Mouse (Mus musculus) hindlimb bud, embryonic 11.5 days (tissue): ENCODE measurements around the gene Tbxas1.
A peak's percentile ranks its signal among the peaks of the same experiment; 100 is the strongest.

ENCODE experiments used
- DNase-seq: peaks from one replicate; pipeline ENCODE4 v3.0.0-alpha.2; 2012; ENCODE audit warnings: low read depth, low spot score; ENCODE audit errors: extremely low spot score

The Tbxas1 gene

GRCm38 (mm10) chr6:38889156-38889555, 14.0 kb downstream of the Tbxas1 start:
- DNase-seq, result no peak

DNA sequence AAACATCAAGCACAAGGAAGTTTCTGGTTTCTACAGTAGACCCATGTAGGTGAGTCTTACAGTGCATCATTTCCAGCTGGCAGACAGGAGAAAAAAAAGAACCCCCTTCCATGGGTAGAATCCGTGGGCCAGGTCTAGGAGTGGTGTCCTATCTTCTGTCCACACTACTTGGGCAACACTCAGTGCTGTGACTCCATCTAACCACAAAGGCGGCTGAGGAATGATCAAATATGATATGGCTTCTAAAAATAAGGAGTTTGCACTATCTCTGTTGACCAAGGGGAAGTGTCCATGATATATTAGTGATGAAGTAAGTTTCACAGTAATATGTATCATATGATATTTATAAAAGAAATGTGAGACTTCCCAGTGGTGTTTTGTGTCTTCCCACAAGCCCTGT, 16.8 kb downstream of the Tbxas1 start:
- no peak for DNase-seq

- no peak for DNase-seq
Observed at GRCm38 (mm10) chr6:38893615-38894014, 18.4 kb downstream of the Tbxas1 start.

DNA sequence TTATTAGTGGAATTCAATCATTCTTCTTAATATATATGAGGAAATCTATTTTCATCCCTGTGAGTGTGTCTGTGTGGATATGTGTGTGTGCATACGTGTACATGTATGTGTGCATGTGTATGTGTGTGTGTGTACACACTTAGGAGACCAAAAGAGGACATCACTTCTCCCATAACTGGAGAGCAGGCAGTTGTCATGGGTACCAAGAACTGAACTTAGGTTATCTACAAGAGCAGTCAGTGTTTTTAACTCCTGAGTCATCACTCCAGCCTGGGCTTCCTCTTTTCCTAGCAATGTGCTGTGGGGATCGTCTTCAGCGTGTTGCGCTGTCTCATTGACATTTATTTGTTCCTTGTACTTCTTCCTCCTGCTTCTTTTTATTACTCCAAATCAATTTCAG, 24.9 kb downstream of the Tbxas1 start:
- no peak for DNase-seq

GRCm38 (mm10) chr6:38900479-38901126, 25.4 kb downstream of the Tbxas1 start:
- DNase-seq, result no peak

DNA sequence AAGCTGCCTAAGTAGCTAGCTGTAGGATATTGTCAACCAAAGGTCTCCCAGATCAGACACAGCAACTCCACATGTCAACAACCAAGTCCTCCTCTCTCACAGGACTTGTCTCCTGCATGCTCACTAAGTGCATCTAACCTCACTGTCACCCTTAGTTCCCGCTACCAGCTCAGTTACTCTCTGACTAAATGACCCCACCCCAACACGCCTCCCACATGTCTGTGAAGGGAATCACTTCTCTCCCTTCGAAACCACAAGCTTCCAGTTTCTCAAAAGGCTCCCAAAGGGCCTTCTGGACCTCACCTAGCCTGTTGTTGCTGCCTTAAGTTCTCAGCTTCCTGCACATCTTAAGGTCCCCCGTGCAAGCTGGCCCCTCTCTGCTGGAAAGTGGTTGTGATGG, 25.9 kb downstream of the Tbxas1 start:
- no peak for DNase-seq

DNA sequence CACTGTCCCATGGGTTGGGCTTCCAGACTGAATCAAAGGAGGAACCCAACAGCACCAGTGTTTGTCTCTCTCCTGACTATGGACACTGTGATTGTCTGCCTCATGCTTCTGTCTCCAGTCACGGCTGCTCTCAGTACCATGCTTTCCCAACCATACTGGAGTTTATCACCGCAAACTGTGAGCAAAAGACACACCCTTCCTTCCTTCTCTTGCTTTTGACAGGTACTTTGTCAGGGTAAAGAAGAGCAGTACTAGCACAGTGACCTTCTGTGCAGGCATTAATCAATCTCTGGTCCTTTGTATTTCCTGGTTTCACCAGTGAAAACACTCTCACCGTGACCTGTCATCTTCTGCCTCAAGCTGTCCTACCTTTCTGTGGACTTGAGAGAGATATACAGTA, 26.4 kb downstream of the Tbxas1 start:
- no peak for DNase-seq

DNA sequence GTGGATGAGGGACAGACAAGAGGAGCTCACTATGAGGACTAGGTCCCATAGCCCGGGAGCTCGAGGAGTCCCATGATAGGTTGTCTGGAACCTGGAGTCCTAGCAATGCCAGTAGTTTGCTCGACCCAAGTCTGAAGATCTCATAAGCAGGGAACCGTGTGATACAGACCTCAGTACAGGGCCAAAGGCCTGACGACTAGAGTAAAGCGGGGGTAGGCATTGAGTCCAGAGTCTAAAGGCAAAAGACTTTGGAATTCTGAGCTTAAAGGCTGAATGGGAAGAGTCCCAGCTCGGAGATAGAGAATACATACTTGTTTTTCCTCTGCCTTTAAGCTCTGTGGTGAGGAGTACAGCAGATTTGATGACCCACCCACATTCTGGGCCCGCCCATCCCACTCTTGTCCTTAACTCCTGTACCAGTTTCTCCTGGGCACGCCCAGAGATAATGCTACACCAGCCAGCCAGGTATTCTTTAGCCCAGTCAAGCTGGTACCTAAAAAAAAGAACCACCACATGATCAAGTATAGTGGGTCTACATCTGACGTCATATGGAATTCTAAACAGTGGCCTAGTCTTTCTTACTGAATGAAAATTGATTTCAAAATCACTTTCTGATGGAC, 27.7 kb downstream of the Tbxas1 start:
- no peak for DNase-seq

DNA sequence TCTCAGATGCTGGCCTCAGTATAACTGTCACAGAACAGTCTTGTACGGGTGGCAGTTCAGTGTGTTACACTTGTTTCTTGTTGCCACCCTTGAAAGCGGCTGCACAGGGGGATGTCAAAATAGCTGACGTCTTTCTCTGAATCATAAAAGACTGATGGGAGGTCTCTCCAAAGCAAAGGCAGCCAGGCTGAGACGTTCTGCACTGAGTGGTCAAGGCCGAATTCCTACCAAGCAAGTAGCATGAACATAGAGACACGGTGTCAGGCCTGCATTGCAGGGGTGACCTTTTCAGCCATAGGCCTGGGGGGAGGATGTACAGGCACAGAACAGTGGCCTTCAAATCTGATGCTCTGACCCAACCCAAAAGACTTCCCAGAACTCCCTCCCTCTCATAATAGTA, 30.8 kb downstream of the Tbxas1 start:
- no peak for DNase-seq

DNA sequence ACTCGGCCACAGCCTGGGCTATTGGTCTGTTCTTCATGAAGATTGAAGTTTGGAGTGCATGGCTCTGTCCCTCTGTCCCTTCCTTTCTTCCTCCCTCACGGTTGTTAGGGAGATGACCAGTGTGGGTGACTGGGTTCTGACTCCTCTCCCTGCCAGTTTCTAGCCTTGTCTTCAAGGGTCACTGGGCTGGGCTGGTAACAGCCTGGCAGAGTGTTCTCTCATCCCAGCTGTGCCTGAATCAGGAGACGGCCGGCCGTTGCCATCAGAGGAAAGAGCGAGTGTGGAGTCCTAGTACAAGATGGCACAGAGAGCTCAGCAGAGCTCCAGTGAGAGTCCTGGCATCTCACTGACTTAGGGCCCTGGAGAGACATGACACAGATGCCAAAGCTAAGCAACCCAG, 33.2 kb downstream of the Tbxas1 start:
- DNase-seq, result no peak

DNA sequence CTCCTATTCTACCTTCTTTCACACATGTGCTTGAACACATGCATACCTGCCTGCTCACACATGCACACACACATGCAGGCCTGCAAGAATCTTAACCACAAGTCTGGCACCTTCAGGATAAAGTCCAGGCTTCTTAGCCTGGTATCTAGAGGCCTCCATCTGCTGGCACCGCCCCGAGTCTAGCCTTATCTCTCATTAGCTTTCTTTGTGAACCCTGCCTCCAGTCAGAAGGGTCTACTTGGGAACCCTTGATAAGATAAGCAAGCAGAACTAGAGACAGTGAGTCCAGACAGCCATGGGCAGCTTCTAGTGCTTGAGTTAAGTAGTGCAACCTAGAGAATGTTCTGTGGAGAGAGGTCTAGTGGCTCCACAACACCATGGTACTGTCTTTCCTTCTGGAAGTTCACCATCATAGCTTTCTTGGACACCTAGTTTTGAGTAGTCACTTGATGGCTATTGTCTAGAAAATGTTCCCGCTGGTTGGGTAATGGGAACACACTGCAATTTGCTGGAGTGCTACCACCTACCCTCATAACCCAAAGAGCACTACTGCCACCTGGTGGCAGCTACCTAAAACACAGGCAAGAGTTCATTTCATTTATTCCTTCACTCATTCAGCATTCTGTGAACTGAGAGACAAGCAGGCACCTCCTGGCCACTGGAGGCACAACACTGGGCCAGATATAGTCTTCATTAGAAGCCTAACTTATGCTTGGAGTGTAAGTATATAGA, 35.8 kb downstream of the Tbxas1 start:
- peak; percentile 63 for DNase-seq

DNA sequence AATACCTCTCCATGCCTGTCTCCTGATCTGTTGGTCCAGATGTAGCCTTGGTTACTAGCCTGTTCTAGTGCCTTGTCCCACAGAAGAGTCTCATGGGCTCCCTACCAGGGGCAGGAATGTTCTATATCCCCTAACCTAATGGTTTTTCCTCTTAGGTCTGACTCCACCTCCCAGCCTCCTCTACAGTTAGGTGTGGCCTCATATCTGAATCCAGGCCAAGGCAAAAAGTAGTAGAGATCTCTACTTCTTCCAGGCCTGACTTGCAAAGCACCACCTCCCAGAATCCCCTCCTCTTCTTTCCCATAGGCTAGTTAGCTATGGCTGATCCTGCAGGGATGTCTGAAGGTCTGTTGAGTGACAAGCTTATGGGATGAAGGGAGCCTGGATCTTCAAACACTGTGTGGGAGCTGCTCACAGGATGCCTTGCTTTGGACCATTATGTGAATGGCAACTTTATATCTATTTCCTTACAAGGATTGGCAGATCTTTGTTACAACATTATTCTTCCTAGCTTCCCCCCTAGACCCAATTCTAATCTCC, 37.0 kb downstream of the Tbxas1 start:
- DNase-seq, result no peak

DNA sequence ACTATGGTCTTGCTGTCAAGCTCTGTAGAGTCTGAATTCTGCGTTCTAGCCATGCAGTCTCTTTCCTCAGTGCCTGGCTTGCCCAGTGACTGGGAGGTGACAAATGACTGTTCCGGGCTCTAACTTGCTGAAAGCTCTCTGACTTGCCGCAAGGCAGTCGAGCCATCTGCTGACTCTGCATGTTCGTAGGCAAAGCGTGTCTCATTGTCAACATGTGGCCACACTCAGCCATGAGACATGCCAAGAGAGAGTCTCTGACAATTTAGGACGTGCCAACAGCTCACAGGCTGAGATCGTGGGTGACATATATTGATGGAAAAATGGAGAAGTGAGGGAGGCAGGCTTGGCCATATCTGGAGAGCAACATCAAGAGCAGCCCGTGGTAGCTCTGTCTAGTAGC, 37.6 kb downstream of the Tbxas1 start:
- DNase-seq, result no peak

DNA sequence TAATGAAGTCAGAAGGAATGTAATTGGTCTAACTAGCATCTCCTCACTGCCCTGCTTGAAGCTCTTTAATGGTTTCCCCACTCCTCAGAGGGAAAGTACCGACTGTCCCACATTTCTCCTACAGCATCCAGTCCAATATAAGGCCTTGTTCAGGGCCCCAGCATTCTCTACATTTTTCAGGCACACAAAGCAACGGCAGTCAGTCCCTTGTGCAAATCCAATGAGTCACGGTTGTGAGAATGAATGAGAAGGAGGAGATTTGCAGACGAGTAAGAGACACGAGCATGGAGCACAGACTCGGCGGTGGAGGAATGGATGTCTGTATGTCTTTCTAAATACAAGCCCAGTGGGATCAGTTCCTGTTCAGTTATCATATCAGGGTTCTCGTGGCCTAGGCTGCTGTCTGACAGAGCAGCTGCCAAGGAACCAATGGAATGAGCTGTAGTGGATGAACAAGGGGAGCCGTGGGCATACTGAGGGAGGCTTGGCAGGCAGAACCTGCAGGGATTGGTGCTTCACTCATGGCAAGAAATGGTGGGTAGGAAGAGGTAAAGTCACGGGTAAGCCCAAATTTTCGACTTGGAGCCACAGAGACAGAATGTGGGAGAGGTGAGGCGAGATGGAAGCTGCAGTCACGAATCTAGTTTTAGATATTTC, 38.3 kb downstream of the Tbxas1 start:
- DNase-seq, result no peak

GRCm38 (mm10) chr6:38914181-38914580, 39.0 kb downstream of the Tbxas1 start:
- DNase-seq, result no peak

DNA sequence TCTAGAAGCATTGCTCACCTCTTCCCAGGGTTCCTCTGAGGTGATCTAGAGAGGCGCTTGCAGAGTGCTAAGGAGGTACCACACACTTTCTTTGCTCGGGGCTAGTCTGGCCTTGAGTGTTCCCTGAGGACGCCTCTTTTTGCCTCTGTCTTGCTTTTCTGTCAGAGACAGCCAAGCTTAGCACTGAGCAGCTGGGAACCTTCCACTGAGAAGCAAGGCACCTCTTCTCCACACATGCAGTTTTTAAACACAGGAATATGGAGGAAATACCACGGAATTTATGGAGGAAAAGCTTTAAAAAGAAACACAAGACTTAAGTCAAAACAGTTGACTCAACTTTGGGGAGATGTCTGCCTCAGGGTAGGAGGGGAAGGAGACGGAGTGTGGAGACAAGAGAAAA, 40.6 kb downstream of the Tbxas1 start:
- no peak for DNase-seq

DNA sequence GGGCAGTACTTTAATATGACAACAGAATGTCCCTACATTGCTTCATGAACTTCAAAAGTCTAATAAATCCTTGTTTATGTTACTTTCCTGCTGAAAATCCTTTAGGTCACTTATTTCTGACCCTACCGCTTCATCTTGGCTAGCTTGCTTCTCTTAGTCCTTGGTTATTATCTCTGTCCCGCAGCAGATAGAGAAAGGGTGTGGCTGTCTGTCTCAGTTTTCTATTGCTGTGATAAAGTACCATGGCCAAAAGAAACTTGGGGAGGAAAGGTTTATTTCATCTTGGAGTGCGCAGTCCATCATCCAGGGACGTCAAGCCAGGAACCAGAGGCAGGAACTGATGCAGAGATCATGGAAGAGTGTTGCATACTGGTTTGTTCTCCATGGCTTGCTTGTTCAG, 41.4 kb downstream of the Tbxas1 start:
- no peak for DNase-seq

DNA sequence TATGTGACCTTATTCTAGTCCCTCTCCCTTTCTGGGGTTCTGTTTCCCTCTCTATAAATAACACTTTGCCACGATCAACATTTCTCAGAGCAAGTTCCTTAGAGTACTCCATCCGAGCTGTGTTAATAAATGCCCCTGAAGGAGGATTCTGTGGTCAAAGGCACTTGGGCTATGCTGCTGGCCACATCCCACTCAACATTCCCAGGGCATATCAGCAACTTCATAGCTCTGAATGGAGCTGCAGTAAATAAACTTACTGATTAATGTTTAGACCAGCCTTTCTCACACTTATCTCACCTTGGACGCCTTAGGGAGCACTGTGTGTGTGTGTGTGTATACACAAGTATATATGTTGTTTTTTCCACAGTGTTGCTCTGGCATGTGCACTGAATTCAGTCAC, 42.2 kb downstream of the Tbxas1 start:
- no peak for DNase-seq

DNA sequence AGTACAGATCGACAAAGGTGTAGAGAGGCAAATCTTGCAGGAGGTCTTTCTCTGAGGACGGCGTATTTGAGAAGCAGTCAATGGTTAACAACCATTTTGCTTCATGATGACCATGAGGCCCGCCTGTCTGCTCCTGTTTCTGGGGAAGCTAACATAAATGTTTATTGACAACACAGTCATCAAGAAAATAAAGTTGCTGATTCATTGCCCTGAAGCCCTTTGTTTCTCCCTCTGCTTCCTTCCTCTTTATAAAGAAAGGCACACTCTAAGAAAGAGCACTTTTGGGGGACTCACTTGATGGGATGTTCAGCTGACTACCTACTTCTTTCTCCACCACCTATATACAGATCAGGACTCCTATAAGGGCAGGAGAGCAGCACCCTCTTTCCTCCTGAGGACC, 43.5 kb downstream of the Tbxas1 start:
- DNase-seq, result no peak

GRCm38 (mm10) chr6:38919135-38919740, 44.0 kb downstream of the Tbxas1 start:
- DNase-seq, result no peak

DNA sequence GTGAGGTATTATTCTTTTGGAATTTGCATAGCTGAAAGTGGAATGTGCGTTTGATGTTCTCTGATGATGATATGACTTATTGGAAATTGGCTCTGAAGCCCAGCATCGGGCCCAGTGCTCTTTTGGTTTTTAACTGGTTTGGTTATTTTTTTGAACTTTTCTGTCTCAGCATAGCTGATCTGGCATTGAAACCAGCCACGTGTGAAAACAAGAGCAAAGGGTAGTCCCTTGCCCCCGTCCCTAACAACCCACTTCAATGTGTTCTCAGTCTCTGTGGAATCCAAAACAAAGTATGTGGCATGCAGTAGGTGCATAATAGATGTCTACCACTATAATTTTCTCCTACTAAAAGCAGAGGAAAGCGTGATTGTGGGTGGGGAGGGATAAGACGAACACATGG, 44.9 kb downstream of the Tbxas1 start:
- no peak for DNase-seq
